Mouse (Mus musculus) brain, embryonic 14.5 days (tissue): ENCODE data around the gene H2-Aa.
"Not testable (repeated sequence)": the region's sequence is repeated elsewhere in the genome, so short reads cannot be mapped to it uniquely, and the experiment has no call there.

Source experiments
- CTCF ChIP-seq: fragments of 200-500 bp; IDR thresholded peaks from 2 replicates; pipeline ENCODE4 v1.5.1; 2012; ENCODE audit warnings: inconsistent platforms, mild to moderate bottlenecking, moderate library complexity, borderline replicate concordance; ENCODE audit not compliant: insufficient read depth, insufficient read length; ENCODE audit errors: extremely low read depth
- POLR2A ChIP-seq: fragments of 200-500 bp; IDR thresholded peaks from 2 replicates; pipeline ENCODE4 v1.6.1; 2012; ENCODE audit warnings: mild to moderate bottlenecking, inconsistent platforms, borderline replicate concordance; ENCODE audit not compliant: poor library complexity, insufficient read depth, insufficient read length, severe bottlenecking; ENCODE audit errors: extremely low read depth

DNA sequence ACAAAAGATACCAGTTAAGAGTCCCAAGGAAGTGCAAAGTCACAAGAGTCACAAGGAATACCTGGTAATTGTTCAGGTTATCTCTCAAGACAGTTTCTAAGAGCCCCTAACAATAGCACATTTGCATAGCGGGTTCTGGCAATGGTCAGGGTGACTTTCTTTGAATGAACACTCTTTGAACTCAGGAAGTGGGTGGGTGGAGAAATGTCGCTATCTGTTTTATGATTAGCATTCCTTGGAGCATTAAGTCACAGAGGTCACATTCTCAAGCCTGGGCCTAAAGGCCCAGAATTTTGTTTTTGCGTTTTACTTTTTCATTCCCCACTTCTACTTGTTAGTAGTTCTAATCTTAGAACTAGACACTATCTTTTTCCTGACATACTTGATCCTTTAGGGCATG is 22.9 kb upstream of the H2-Aa start:
- not testable (repeated sequence) for TF ChIP-seq CTCF, POLR2A
